Mouse (Mus musculus): Measurements from ENCODE around the gene Sntb2.

The Sntb2 gene

DNA sequence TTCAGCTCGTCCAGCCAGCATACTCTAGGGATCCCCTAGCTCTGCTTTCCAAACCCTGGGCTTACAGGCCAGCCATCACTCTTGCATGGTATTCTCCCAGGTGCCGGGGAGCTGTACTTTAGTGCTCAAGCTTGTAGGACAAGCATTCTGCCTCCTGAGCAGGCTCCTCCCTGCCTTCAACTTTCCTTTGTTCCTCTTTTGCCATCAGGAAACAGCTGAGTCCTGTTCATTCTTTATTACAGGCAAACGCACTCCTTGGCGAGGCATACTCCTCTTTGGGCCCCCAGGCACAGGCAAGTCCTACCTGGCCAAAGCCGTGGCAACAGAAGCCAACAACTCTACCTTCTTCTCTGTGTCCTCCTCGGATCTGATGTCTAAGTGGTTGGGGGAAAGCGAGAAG lies 105.1 kb downstream of the Sntb2 start:
- no peak for DNase-seq

DNA sequence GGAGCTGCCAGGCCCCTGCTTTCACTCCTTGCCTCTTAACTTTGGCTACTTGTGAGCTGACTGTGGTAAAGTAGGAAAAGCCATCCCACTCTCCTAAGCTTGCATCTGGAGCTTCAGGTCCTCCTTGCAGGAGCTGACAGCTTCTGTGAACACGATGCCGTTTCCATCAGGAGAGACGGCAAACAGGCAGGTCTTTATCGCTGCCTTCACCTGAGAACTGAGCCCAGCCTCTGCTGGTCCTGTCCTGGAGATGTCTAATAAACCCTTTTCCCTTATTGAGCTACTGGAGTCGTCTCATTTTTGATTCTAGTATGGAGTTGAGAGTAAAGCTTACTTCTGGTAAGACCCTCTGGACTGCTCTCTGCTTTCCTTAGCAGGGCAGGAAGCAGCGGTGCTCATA lies 109.9 kb downstream of the Sntb2 start:
- DNase-seq = no peak

DNA sequence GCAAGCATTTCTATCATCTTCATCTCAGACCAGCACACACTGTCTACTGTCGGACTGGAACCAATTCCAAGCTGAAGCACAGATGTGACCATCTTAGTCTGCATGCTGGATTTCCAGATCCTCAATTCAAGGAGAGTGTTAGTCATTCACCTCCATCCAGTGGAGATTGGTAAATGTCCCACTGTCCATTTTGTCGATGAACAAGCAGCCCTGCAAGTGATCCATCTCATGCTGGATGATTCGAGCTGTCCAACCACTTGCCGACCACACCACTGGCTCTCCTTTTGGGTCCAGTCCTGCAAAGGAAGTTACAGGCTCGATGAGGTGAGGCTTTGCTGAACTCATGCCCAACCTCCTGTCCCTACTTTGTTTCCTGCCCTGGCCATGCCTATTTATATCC lies 111.4 kb downstream of the Sntb2 start:
- DNase-seq = no peak

DNA sequence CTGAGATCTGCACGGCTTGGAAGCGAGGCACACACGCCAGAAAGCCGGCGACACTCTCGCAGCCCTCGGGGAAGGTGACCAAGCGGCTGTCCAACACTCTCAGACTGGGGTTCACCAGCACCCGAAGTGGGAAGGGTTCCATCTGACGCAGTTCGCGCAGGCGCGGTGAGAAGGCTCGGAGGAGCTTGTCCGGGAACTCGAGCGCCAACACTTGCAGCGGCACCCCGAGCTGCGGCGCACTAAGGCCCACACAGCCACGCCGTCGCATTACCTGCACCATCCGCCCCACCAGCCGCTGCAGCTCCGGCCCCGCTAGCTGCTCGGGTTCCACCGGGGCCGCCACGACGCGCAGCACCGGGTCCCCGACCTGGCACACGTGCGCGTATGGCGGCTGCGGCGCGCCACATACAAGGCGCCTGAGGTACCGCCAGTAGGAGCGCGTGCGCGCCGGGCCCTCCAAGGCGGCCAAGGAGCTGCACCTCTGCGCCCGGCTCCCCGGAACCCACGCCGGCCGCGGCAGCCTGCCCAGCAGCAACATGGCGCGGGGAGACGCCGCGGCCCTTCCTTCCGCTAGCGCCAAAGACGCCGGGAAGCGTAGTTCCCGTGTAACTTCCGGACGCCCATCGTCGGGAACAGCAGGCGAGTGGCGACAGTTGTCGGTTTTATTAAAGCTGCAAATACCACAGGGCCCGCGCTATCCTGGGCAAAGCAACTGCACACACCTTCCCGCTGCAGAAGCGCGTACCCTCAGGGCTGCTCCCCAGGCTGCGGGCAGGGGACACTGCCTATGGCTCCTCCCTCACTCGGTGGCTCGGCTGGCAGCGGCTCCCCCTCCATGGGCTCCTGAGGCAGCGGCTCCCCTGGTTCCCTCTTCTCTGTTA lies 112.8 kb downstream of the Sntb2 start, which contains the start of gene Pdf:
Pdf (minus strand) TSS at position 554 of the 881 bp plus-strand sequence.
- DNase-seq = peak; percentile 89

DNA sequence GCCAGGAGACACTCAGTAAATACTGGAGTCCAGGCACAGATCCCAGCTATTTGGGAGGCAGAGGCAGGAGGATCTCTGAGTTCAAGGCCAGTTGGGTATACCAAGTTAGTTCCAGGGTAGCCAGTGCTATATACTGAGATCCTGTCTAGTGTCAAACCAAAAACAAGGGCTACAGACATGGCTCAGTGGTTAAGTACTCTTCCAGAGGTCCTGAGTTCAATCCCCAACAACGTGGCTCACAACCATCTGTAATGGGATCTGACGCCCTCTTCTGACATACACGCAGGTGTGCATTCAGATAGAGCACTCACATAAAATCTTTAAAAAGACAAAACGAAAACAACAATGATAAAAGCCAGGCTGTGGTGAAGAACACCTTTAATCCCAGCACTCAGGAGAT lies 113.9 kb downstream of the Sntb2 start:
- no peak for DNase-seq

DNA sequence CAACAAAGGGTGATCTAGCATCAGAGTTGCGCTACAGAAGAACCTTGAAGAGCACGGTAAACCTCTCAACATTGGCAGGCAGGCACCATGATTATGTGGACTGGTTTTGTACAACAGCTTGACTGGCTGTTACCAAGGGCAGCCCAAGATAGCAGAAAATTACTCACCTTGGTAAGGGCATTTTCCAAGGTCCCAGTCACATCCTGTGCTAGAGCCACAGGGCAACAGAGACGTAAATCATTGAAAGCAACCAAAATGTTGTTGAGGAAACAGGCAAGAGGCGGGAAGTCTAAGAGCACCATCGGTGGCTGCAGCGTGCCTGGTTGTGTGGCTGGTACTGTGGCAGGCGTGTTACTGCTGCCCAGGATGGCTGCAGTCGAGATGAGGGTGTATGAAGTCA lies 116.5 kb downstream of the Sntb2 start:
- no peak for DNase-seq

DNA sequence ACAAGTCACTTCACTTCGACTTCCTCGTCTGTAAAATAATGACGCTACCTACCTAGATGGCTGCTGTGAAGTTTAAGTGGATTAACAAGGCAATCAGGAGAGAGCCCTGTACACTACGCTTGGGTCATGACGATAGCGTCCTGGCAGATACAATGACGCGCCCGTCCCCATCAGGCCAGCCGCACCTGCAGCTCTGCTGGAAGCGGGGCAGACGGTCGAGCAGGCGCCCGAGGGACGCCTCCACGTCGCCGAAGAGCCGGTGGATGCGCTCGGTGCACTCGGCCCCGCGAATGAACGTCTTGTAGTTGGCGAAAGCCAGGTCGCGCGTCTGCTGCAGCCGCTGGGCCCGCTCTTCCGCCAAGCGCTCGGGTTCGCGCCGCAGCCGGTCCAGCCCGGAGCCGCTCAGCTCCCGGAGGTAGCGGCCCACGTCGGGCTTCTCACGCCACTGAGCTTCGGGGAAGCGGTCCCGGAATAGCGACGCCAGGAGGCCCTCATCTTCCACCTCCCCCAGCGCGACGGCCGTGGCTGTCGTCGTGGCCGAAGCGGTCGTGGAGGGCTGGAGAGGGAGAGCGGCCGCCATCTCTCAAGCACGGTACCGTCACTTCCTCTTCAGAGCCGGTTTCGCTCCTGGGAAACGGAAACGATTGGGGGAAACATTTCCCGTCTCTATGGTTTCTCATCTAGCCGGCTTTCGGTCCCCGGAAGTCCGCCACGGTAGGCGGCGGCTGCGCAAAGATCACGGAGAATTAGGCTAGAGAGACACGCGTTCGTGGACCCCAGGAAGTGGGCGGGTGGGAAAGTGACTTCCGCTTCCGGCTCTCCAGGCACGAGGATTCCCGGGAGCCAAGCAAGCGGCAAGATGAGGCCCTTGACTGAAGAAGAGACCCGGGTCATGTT lies 120.8 kb downstream of the Sntb2 start, which contains the start of the genes Cog8 and Nip7:
Cog8 (minus strand) TSS at position 614 of the 897 bp plus-strand sequence.
Nip7 (plus strand) TSS at position 802 of the 897 bp plus-strand sequence.
- peak; percentile 98 for DNase-seq

DNA sequence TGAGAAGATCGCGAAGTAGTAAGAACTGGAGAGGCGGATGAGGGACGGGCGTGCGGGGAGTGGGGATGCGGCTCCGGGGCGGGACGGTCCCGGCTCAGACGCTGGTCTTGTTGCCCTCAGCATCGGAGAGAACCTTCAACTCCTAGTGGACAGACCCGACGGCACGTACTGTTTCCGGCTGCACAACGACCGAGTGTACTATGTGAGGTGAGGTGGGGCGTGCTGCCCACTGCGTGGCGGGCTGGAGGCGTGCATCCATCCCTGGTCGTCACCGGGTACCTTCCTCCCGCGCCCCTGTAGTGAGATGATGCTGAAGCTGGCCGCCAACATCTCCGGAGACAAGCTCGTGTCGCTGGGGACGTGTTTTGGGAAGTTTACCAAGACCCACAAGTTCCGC lies 121.4 kb downstream of the Sntb2 start:
- DNase-seq = no peak

DNA sequence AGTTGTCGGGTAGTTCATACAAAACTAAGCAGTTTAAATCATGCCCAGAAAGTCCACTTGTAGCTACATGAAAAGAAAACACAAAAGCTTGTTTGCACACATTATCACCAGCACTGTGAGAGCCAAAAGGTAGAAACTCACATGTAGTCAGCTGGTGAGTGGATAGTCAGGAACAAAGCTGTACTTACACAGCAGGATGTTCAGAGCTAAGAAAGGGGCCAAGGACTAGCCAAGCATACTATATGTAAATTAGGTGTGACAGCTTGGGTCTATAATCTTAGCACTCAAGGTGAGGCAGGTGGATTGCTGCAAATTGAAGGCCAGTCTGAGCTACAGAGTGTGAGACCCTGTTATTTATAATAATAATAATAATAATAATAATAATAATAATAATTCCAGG lies 127.1 kb downstream of the Sntb2 start:
- no peak for DNase-seq

DNA sequence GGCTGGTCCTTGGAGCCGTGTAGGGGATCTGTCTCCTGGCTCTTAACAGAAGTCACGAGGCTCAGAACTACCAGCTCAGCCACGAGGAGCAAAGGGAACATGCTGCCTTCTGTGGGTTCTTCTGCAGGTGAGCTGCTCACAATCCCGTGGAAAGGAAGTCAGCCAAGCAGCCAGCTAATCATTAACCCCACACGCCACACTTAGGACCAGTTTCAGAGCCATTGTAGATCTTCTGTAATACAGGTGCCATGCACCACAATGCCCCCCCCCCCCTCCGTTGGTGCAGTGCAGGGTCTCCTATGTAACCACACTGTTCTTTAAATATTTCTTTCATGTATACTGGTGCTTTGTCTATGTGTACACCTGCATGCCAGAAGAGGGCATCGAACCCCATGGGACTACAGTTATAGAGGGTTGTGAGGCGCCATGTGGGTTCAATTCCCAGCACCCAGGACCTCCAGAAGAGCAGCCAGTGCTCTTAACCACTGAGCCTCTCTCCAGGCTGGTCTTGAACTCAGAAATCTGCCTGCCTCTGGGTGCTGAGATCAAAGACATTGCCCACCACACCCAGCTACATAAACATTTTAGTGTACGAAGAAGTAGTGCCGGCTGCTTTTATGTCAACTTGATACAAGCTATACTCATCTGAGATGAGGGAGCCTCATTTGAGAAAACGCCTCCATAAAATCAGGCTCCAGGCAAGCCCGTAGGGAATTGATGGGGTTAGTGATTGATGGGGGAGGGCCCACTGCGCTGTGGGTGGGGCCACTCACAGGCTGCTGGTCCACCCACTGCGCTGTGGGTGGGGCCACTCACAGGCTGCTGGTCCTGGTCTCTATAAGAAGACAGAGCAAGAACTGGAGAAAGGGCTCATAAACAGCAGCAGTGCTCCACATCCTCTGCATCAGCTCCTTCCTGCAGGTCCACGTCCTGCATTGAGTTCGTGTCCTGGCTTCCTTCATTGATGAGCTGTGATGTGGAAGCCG lies 130.3 kb downstream of the Sntb2 start, which contains the start of gene Tmed6:
Tmed6 (minus strand) TSS at position 134 of the 986 bp plus-strand sequence.
- peak; percentile 83 for DNase-seq

All from kidney, postnatal 14 days (tissue).